Mouse (Mus musculus) lung, embryonic 15.5 days (tissue): ENCODE data around the gene Actbl2. TPM values are rescaled to one million over a fixed set of nuclear protein-coding genes. Genes with fewer than 3 reads are reported as not detected.

Source experiments
- ATAC-seq: fragments of 200-750 bp; cut with Nextera tagmentation; 2 replicates; pipeline ENCODE4 v1.8.0; 2017; ENCODE audit warnings: moderate number of reproducible peaks, borderline replicate concordance; ENCODE audit not compliant: low FRiP score, low TSS enrichment; ENCODE audit errors: extremely low read depth
- H3K27ac ChIP-seq: fragments of 300-500 bp; sonication (generic); 2 replicates; pipeline ENCODE4 v1.5.1; 2015; ENCODE audit warnings: moderate library complexity, mild to moderate bottlenecking, inconsistent platforms
- H3K27me3 ChIP-seq: fragments of 300-500 bp; sonication (generic); 2 replicates; pipeline ENCODE4 v1.6.1; 2015; ENCODE audit warnings: inconsistent platforms
- H3K36me3 ChIP-seq: fragments of 300-500 bp; sonication (generic); 2 replicates; pipeline ENCODE4 v1.6.1; 2015; ENCODE audit warnings: inconsistent platforms
- H3K4me1 ChIP-seq: fragments of 300-500 bp; sonication (generic); 2 replicates; pipeline ENCODE4 v1.6.1; 2015; ENCODE audit warnings: inconsistent platforms
- H3K4me2 ChIP-seq: fragments of 300-500 bp; sonication (generic); 2 replicates; pipeline ENCODE4 v1.6.1; 2015; ENCODE audit warnings: inconsistent platforms, mild to moderate bottlenecking, moderate library complexity
- H3K4me3 ChIP-seq: fragments of 300-500 bp; sonication (generic); 2 replicates; pipeline ENCODE4 v1.5.1; 2015; ENCODE audit warnings: mild to moderate bottlenecking, inconsistent platforms
- H3K9ac ChIP-seq: fragments of 300-500 bp; sonication (generic); 2 replicates; pipeline ENCODE4 v1.6.1; 2015; ENCODE audit warnings: inconsistent platforms
- H3K9me3 ChIP-seq: fragments of 300-500 bp; sonication (generic); 2 replicates; pipeline ENCODE4 v1.6.1; 2016; ENCODE audit warnings: inconsistent platforms
- WGBS: fragments of 180-500 bp; shearing (Covaris S2); methylation state at CpG from one replicate; pipeline ENCODE4 v1.1.7; 2015; 5-methylcytosine and 5-hydroxymethylcytosine counted together
- polyA plus RNA-seq: library from polyadenylated mRNA; unstranded; fragments of >200 nt; fragmentation: Nextera tagmentation; extraction: Ambion mirVana; gene quantifications from 2 replicates; pipeline ENCODE4 v1.2.1, GENCODE M21; 2015

Actbl2 gene
- polyA plus RNA-seq, 1 experiment from 2014 or later = not detected

- H3K36me3 ChIP-seq = no peaks in the 10 kb centered on the region
- no peaks in the 10 kb centered on the region for H3K27me3 ChIP-seq
- H3K4me2 ChIP-seq = no peak overlapping the region
- H3K27ac ChIP-seq = no peak overlapping the region
- ATAC-seq = no peak
- WGBS = 66% methylated on average over 5 of the region's 5 CpGs
- H3K4me3 ChIP-seq = no peak overlapping the region
- no peaks in the 10 kb centered on the region for H3K4me1 ChIP-seq
- H3K9me3 ChIP-seq = no peaks in the 10 kb centered on the region
- no peak overlapping the region for H3K9ac ChIP-seq
Observed at GRCm38 (mm10) chr13:111304736-111305135, 49.9 kb downstream of the Actbl2 start.

Other genes starting within 250 kb of the Actbl2 start
- gene Gpbp1, start 235.1 kb downstream of the Actbl2 start, polyA plus RNA-seq = 85.4 and 86.1 TPM in 2 replicates